Mouse (Mus musculus): ENCODE results near the gene Cd9.

Cd9 gene

DNA sequence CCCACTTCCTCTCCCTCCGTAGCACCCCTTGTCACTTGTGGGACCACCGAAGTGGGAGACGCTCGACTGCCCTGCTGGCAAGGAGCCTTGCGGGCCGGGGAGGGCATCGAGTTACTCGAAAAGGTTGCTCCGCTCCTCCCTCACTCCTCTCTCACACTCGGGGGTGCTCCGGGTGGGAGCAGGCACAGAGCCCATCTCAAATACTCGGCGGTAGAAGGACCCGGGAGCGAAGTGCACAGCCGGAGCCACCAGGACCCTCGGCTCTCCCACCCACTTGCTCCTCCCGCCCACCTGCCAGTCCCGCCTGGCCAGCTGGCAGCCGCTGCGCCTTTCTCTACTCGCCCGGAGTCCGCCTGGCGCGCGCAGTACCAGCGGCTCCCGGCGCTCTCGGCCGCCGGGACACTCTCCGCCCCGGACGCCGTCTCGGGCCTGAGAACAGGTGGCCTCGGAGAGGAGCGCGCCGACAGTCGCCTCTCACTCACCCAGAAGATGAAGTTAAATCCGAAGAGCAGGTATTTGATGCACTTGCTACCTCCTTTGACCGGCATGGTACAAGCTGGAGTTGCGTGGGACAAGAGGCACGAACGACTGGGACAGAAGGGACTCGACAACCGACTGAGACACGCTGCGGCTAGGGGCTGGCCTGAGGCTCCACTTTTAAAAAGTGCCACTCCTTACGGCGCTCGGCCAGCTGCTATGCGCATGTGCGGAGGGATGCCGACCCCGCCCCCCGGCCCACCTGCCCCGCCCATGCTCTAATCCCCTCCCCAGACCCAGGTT lies at the start of gene Cd9:
Gene Cd9, minus strand, starts transcription at position 700 of the 780 bp plus-strand sequence.
- peak; percentile 87 to 91 for DNase-seq

DNA sequence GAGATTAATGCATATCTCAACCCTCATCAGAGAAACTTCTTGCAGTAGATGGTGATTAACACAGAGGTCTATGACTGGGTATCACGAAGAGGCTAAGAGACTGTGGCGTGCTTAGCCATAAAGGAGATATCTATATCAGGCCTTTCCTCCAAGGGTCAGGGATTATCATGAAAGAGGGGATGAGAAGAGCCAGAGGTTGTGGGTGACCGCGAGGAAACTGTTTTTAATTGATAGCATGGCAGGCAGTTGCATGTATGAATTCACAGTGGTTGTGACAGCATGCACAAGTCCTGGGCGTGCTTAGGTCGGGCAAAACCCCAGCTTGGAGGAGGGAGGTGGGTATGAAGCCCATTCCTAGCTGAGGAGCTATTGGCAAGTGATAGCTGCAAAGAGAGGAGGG lies 46.7 kb upstream of the Cd9 start:
- DNase-seq: no peak

GRCm38 (mm10) chr6:125540826-125541225 lies 46.2 kb upstream of the Cd9 start:
- no peak for DNase-seq

GRCm38 (mm10) chr6:125540199-125540598 lies 45.6 kb upstream of the Cd9 start:
- DNase-seq: no peak

GRCm38 (mm10) chr6:125539423-125539822 lies 44.8 kb upstream of the Cd9 start:
- DNase-seq: no peak

DNA sequence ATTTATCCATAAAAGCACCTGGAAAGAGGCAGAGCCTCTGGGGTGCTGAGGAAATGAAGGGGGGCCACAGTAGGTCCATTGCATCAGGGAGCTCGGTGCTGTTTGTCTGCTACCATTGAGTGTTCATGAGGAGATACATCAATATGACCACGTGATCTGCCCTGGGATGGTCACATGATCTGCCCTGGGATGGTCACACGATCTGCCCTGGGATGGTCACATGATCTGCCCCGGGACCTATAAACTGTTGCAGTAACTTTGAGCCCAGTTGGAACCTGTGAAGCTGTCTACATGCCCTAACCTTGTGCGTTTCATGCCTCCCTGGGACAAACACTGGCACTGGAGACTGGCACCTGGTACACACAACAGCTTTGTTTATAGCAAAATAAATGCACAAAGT lies 43.9 kb upstream of the Cd9 start:
- DNase-seq: no peak

GRCm38 (mm10) chr6:125534990-125535389 lies 40.4 kb upstream of the Cd9 start:
- no peak for DNase-seq

DNA sequence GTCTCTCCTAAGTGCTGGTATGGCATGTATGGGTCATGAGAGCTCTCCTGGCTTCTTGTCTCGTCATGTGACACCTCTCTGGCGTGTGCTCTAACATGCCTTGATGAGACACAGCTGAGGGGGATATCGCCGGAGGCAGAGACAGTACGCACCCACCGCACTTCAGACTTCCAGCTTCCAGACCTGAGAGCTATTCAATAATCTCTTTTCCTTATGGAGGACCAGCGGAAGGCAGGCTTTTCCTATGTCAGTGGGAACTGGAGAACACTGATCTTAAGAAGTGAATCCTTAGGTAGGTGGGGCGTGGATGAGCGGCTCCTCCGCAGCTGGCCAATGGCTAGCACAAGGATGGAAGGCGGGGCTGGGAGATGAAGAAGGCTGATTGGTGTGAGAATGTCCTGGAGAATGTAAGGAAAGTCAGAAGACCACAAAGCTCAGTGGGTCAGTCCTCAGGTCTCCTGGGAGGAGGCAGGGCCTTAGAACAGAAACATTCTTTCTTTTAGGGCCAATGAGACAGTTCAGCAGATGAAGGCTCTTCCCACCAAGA lies 38.6 kb upstream of the Cd9 start:
- DNase-seq: no peak

DNA sequence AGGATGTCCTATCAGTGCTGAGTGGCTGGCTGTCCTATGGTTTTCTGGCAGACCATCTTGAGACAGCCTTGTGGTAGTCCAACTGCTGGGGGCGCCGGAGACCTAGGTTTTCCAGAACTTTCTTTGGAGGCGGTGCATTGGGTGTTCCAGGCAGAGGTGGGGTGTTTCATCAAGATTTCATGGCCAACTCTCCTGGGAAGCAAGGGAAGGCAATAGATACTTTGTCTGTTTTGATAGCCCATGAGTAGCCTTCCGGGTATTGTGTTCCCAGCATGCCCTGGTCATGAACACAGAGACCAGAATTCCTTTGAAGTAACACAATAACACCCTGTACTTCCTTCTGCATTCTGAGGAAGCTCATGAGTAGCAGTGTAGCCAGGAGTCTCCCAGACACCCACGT lies 34.9 kb upstream of the Cd9 start:
- peak in 1 of 2 experiments; percentile 20 for DNase-seq

DNA sequence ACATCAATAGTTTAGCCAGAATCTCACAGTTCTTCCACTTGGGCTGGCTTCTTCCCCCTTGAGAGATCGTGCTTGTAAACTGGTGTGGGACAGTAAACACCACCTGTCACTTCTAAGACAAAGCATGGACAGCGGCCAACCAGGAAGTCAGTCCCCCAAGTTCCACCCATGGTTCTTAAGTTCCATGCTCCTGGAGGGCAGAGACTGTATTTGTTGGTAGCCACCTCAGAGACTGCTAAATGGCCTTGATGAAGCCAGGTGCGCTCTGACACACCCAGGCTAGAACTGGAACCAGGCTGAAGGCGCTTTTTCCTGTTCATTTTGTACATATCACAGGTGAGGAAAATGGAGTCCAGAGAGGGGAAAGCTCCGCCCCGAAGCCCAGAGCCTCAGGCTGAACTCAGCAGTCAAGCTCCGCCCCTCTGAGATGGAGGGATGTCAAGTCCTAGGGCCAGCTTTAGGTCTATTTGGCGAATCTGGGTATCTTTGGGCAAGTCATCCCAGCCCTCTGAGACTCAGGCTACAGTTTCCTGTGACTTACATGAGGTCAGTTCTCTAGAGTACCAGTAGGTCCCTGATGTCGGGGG lies 34.1 kb upstream of the Cd9 start:
- DNase-seq: no peak

DNA sequence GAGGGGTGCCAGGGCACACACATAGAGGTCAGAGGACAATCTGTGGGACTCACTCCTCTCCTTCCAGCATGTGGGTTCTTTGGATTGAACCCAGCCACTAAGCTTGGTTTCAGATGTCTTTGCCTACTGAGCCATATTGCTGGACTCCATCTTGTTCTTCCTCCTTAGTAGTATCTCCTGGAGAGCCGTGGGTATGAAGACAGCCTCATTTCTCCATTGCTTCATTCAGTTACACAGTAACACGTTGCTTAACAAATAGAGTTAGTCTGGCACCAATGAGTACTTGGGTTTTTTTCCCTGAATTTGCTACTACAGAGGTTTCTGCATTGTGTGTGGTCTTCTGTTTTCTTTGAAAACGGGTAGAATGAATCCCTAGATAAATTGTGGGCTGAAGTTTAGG lies 31.5 kb upstream of the Cd9 start:
- no peak for DNase-seq

DNA sequence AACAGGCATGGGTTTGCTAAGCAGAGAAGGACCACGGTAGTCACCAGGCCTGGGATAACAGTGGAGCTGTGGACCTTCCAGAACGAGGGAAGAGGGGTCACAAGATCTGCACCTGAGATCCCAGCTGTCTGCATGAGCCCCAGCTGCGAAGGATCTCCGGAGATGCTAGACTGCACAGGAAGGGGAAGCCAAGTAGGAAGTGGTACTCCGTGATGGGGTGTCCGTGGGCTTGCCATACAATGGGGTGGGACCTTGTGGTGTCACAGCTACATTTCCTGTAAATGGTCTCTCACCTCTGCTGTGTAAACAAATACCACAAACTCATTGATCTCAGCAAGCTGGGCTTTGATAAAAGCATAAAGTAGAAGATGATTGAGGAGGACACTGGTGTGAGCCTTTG lies 29.4 kb upstream of the Cd9 start:
- DNase-seq: no peak

DNA sequence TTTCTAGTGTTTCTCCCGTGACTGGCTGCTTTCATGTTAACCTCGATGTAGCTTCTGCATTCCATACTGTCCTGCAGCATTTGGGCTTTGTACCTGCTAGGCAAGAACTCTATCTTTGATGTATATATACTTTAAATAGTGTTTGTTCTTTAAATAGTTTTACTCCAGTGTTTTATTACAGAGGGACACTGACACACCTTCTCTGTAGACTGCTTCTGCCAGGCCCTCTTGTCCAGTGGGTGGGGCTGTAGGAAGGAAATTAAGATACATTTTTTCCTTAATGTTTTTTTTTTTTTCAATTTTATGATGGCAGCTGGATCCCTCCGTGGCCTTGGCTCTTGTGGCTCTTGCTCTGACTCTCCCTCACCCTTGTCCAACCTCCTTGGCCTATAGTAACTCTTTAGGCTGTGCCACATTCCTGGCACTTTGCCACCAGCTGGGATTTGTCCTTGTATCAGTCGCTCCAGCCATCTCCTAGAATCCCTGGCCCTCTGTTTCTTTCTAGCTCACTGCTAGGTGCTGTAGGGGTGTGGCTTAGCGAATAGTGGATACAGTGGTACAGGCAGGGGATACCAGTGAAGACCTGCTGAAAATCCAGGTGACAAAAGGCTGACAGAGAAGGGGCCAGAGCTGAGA lies 27.1 kb upstream of the Cd9 start:
- peak; percentile 44 to 63 for DNase-seq

GRCm38 (mm10) chr6:125515503-125516315 lies 21.1 kb upstream of the Cd9 start:
- peak; percentile 73 to 81 for DNase-seq

- DNase-seq: peak; percentile 33 to 65
Observed at GRCm38 (mm10) chr6:125512950-125513596, 18.5 kb upstream of the Cd9 start.

- no peak for DNase-seq
Observed at GRCm38 (mm10) chr6:125511196-125511595, 16.6 kb upstream of the Cd9 start.

DNA sequence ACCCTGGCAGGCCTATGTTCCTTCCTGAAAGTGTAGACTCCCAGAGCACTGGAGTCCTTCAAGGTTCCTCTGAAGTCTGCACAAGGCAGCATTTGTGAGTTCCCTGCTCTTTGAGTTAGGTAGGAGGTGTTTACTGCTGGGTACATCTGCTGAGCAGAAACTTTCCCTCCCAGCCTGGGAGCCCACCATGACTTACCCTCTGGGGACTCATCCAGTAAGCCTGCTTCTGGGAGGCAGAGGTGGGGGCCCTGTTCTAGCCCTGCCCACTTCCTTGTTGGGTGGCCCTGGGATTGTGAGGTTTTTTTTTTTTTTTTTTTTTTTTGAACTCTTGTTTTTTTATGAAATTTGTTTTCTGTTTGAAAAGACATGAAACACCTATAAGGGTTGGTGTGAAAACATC lies 16.1 kb upstream of the Cd9 start:
- DNase-seq: no peak

- no peak for DNase-seq
Observed at GRCm38 (mm10) chr6:125509783-125510182, 15.2 kb upstream of the Cd9 start.

DNA sequence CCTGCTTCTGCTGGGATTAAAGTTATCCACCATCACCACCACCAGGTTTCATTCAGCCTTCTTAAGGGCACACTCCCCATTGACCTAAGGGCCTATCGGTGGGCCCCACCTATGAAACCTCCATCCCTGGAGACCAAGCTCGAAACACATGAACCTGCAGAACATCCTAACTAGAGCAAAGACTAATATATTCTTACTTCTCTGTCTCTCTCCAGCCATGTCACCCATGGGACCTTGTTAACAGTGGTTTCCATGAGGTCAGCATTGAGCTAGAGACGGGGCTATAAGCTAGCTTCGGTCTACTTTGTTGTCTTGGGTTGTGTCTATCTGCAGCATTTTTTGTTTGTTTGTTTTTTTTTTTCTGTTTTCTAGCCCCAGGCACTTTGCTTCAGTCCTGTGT lies 11.8 kb upstream of the Cd9 start:
- no peak for DNase-seq

GRCm38 (mm10) chr6:125504622-125505355 lies 10.2 kb upstream of the Cd9 start:
- no peak for DNase-seq

- no peak for DNase-seq
Observed at GRCm38 (mm10) chr6:125503186-125503802, 8.7 kb upstream of the Cd9 start.
